Mouse (Mus musculus) liver, embryonic 11.5 days (tissue): Measurements from ENCODE around the gene Tbl2. TPM values are rescaled to one million over a fixed set of nuclear protein-coding genes. Genes with fewer than 3 reads are reported as not detected.

Source experiments
- ATAC-seq: fragments of 200-750 bp; cut with Nextera tagmentation; replicated peaks from 2 replicates; pipeline ENCODE4 v1.8.0; 2017; ENCODE audit warnings: moderate number of reproducible peaks, mild to moderate bottlenecking, moderate TSS enrichment, moderate library complexity; ENCODE audit not compliant: low FRiP score
- DNase-seq: peaks from one replicate; pipeline ENCODE4 v3.0.0-alpha.2; 2017; ENCODE audit warnings: low spot score
- H3K27ac ChIP-seq: fragments of 300-500 bp; sonication (generic); 2 replicates; pipeline ENCODE4 v1.5.1; 2014; ENCODE audit warnings: mild to moderate bottlenecking, low read depth, low read length, control low read depth
- H3K27me3 ChIP-seq: fragments of 300-500 bp; sonication (generic); replicated peaks from 2 replicates; pipeline ENCODE4 v1.6.1; 2014; ENCODE audit warnings: low read length, mixed read lengths; ENCODE audit not compliant: control insufficient read depth, insufficient read depth
- H3K36me3 ChIP-seq: fragments of 300-500 bp; sonication (generic); 2 replicates; pipeline ENCODE4 v1.6.1; 2014; ENCODE audit warnings: mild to moderate bottlenecking, low read length, moderate library complexity, mixed read lengths; ENCODE audit not compliant: control insufficient read depth, insufficient read depth
- H3K4me1 ChIP-seq: fragments of 300-500 bp; sonication (generic); replicated peaks from 2 replicates; pipeline ENCODE4 v1.6.1; 2014; ENCODE audit warnings: low read length, mixed read lengths; ENCODE audit not compliant: control insufficient read depth, insufficient read depth
- H3K4me2 ChIP-seq: fragments of 300-500 bp; sonication (generic); 2 replicates; pipeline ENCODE4 v1.6.1; 2014; ENCODE audit warnings: mild to moderate bottlenecking, control low read depth, moderate library complexity
- H3K4me3 ChIP-seq: fragments of 300-500 bp; sonication (generic); 2 replicates; pipeline ENCODE4 v1.5.1; 2014; ENCODE audit warnings: low read depth, low read length, control low read depth
- H3K9ac ChIP-seq: fragments of 300-500 bp; sonication (generic); 2 replicates; pipeline ENCODE4 v1.6.1; 2014; ENCODE audit warnings: low read depth, low read length, control low read depth
- H3K9me3 ChIP-seq: fragments of 300-500 bp; sonication (generic); 2 replicates; pipeline ENCODE4 v1.6.1; 2016; ENCODE audit warnings: low read length, inconsistent platforms, mixed read lengths; ENCODE audit not compliant: control insufficient read depth
- WGBS: fragments of 180-500 bp; shearing (Covaris S2); extraction: QIAGEN DNeasy Blood & Tissue Kit; methylation state at CpG from one replicate; pipeline ENCODE4 v1.1.7; 2014; 5-methylcytosine and 5-hydroxymethylcytosine counted together
- polyA plus RNA-seq: library from polyadenylated mRNA; unstranded; fragments of >200 nt; fragmentation: Nextera tagmentation; extraction: Ambion mirVana; gene quantifications from 2 replicates; pipeline ENCODE4 v1.2.1, GENCODE M21; 2014

The Tbl2 gene
- polyA plus RNA-seq, 1 experiment from 2014 or later: 24.6 TPM

DNA sequence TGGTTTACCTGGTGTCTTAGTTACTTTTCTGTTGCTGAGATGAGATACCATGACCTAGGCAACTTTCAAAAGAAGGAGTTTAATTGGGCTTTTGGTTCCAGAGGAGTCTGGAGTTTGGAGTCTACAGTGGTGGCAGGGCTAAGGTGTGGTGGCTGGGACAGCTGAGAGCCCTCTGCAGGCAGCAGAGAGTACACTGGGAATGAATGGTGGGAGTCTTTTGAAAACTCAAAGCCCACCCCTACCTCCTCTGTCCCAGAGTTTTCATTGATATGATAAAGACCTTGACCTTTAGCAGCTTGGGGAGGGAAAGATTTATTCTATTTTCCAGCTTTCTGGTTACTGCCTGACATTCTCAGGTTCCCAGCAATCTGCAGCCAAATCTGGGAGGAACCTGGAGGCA, 25.6 kb downstream of the Tbl2 start:
- H3K36me3 ChIP-seq: peaks cover 39% of the 10 kb centered on the region

DNA sequence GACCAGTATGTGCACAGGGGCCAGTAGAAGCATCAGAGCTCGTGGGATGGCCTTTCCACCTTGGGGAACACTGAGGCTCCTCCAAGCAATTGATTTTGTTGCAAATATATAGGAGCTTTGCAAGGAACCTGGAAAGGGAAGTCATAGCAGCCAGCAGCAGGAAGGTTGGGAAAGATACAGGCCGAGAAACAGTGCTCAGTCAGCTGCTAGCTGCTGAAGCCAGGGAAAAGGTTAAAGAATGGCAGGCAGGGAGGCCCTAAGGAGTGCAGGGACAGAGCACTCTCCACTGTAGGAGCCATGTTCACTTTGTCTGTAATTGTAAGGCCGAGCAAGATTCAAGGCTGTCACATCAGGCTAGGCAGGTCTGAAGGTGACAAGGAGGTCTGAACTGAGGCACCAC, 29.1 kb downstream of the Tbl2 start:
- ATAC-seq (no peak), DNase-seq (no peak)
- no peak overlapping the region for H3K4me3 ChIP-seq
- H3K27ac ChIP-seq: no peak overlapping the region
- H3K36me3 ChIP-seq: peaks cover 47% of the 10 kb centered on the region
- H3K4me2 ChIP-seq: no peak overlapping the region
- no peak overlapping the region for H3K9ac ChIP-seq
- WGBS: 77% methylated on average over 3 of the region's 3 CpGs
- H3K27me3 ChIP-seq: no peaks in the 10 kb centered on the region
- no peaks in the 10 kb centered on the region for H3K9me3 ChIP-seq
- H3K4me1 ChIP-seq: no peaks in the 10 kb centered on the region

More for the DNA sequence above, 25.6 kb downstream of the Tbl2 start:
- H3K4me3 ChIP-seq: no peak overlapping the region
- ATAC-seq: no peak
- H3K27ac ChIP-seq: no peak overlapping the region
- no peak overlapping the region for H3K9ac ChIP-seq
- H3K9me3 ChIP-seq: no peaks in the 10 kb centered on the region
- H3K4me2 ChIP-seq: no peak overlapping the region
- H3K4me1 ChIP-seq: peaks cover 5% of the 10 kb centered on the region
- no peaks in the 10 kb centered on the region for H3K27me3 ChIP-seq
- no peak for DNase-seq

DNA sequence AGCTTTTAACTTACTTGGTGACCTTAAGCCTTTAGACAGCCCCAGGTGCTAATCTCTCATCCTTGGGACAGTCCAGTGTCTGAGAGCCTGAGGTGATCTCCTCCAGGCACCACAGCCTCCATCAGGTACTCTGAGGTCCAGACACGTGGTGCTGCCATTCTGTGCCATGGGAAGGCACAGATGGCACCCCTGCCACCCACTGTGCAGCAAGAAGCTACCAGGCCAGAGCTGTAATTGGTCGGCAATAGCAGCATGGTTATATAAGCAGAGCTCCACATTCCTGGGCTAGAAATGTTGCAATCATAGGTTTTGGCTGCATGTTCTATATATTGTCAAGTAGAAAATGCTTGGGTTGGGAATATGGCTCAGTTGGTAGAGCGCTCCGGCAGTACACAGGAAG, 29.5 kb downstream of the Tbl2 start:
- 95% methylated on average over 4 of the region's 4 CpGs for WGBS
- no peaks in the 10 kb centered on the region for H3K4me1 ChIP-seq
- H3K27me3 ChIP-seq: no peaks in the 10 kb centered on the region
- H3K9me3 ChIP-seq: no peaks in the 10 kb centered on the region
- peaks cover 46% of the 10 kb centered on the region for H3K36me3 ChIP-seq
- DNase-seq (no peak), ATAC-seq (no peak)
- H3K9ac ChIP-seq: no peak overlapping the region
- H3K27ac ChIP-seq: no peak overlapping the region
- H3K4me3 ChIP-seq: no peak overlapping the region
- H3K4me2 ChIP-seq: no peak overlapping the region

DNA sequence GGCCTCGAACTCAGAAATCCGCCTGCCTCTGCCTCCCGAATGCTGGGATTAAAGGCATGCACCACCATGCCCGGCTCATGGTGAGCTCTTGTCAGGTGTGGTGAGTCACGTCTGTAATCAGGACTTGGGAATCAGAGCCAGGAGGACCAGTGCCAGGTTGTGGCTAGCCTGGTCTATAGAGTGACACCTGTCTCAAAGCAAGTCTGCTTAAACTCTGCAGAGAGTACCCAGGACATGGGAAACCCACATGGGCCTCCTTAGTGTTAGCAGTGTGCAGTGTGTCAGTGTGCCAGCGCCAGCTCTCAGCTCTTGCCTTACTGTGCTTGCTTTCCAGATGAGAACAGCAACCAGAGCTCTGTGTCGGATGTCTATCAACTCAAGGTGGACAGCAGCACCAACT, 30.2 kb downstream of the Tbl2 start:
- ATAC-seq (no peak), DNase-seq (no peak)
- peaks cover 44% of the 10 kb centered on the region for H3K36me3 ChIP-seq
- H3K9me3 ChIP-seq: no peaks in the 10 kb centered on the region
- 89% methylated on average over 6 of the region's 7 CpGs for WGBS
- no peak overlapping the region for H3K4me3 ChIP-seq
- H3K9ac ChIP-seq: no peak overlapping the region
- no peak overlapping the region for H3K4me2 ChIP-seq
- no peak overlapping the region for H3K27ac ChIP-seq
- no peaks in the 10 kb centered on the region for H3K4me1 ChIP-seq
- no peaks in the 10 kb centered on the region for H3K27me3 ChIP-seq

DNA sequence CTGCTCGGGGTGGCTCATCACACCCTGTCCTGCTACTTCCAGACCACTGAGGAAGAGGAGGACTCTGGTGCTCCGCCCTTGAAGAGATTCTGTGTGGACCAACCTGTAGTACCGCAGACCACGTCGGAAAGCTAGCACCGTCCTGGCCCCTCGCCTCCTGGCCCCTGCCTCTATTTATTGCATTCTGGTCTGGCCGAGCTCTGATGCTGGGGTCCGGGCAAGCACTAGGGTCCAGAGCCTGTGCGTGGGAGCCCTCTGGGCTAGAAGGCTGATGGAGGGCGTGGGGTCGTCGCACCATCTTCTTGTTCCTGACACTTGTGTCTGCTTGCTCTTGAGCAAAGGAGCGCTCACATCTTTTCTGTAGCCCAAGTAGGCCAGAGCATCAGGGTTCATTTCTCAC, 31.3 kb downstream of the Tbl2 start:
- Histone ChIP-seq H3K27me3 (no peaks in the 10 kb centered on the region), H3K4me1 (0 out of 2 replicates have a peak, but pooled peaks cover 3% of the 10 kb centered on the region), H3K9ac (no peak overlapping the region), H3K27ac (no peak overlapping the region; the same call in 1 of the 2 replicates), H3K4me2 (no peak overlapping the region), H3K9me3 (no peaks in the 10 kb centered on the region), H3K36me3 (peaks cover 41% of the 10 kb centered on the region), H3K4me3 (no peak overlapping the region)
- WGBS: 93% methylated on average over 14 of the region's 14 CpGs
- no peak for ATAC-seq
- no peak for DNase-seq

DNA sequence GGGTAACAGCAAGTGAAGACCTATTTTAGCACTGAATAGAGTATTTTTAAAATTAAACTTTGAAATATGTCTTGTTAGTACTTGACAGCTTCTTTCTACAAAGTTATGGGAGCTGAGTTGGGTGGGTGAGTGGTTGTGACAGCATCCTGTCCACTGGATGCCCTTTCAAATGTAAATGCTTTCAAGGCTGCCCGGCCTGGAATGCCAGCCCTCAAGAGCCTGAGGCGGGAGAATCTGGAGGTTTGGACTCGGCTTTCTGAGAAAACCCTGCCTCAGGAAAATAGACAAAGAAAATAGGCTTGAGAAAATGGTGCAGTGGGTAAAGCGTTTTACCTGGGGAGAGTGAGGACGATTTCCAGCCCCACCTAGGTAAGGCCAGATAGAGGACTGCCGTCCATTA, 32.3 kb downstream of the Tbl2 start:
- no peak for ATAC-seq
- peaks cover 38% of the 10 kb centered on the region for H3K36me3 ChIP-seq
- H3K27me3 ChIP-seq: no peaks in the 10 kb centered on the region
- H3K27ac ChIP-seq: no peak overlapping the region
- 85% methylated on average over 6 of the region's 6 CpGs for WGBS
- H3K9me3 ChIP-seq: no peaks in the 10 kb centered on the region
- DNase-seq: no peak
- 0 out of 2 replicates have a peak, but pooled peaks cover 8% of the 10 kb centered on the region for H3K4me1 ChIP-seq
- H3K4me2 ChIP-seq: no peak overlapping the region
- no peak overlapping the region for H3K4me3 ChIP-seq
- no peak overlapping the region; the same call in 1 of the 2 replicates for H3K9ac ChIP-seq

DNA sequence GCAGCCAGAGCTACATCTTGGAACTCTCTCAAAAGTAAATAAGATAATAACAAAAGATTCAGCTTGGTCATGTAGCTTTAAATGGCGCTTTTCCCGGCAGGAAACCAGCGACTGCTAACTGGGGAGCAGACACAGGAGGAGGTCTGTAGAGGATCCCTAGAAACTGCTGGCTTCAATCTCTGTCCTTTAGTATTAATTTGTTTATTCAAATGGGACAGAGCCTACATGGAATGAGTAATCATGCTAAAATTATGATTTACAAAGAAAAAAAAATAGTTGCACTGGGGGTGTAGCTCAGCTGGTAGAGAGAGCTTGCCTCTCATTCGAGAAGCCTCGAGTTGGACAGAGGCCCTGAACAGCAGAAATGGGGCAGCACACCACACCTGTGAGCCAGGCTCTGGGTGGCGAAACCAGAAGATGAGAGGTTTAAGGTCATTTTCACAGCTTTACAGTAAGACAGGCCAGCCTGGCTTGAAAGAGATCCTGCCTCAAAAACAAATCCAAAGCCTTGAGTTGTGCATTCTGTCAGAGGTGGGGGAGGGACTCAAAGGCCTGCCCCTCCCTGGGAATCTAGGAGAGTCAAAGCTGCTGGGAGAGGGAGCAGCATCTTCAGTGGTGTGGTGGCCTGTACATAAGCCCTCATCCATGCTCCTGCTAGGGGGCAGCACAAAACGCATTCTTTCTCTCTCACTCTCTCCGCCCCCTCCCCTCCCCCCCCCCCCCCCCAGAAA, 33.8 kb downstream of the Tbl2 start:
- Histone ChIP-seq H3K27me3 (no peaks in the 10 kb centered on the region), H3K4me2 (no peak overlapping the region), H3K9me3 (no peaks in the 10 kb centered on the region), H3K9ac (no peak overlapping the region), H3K36me3 (peaks cover 29% of the 10 kb centered on the region), H3K4me1 (0 out of 2 replicates have a peak, but pooled peaks cover 8% of the 10 kb centered on the region), H3K4me3 (no peak overlapping the region), H3K27ac (no peak overlapping the region; the same call in 1 of the 2 replicates)
- DNase-seq: no peak
- ATAC-seq: no peak
- WGBS: 63% methylated on average over 8 of the region's 8 CpGs

DNA sequence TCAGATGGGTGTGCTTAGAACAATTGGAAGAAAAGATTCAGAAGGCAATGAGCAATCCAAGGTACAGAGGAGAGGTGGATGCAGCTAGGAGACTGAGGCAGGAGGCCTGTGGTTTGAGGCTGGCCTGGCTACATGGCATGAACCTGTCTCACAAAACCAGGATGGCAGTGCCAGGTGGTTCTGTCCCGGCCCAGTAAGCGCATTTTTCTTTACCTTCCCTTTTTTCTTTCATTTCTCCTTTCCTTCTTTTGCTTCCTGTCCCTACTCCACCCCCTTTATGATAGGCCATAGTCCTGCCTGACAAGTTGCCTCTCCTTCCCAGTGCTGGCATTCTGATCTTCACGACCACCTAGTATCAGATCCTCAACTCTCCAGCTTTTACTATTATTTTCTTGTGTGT, 35.6 kb downstream of the Tbl2 start:
- ATAC-seq: no peak
- Histone ChIP-seq H3K36me3 (peaks cover 20% of the 10 kb centered on the region), H3K27ac (peak overlapping the region; percentile 45), H3K4me2 (no peak overlapping the region), H3K27me3 (no peaks in the 10 kb centered on the region), H3K4me3 (no peak overlapping the region), H3K9me3 (no peaks in the 10 kb centered on the region), H3K9ac (no peak overlapping the region), H3K4me1 (peaks cover 21% of the 10 kb centered on the region)
- WGBS: 91% methylated on average over 3 of the region's 3 CpGs
- no peak for DNase-seq

DNA sequence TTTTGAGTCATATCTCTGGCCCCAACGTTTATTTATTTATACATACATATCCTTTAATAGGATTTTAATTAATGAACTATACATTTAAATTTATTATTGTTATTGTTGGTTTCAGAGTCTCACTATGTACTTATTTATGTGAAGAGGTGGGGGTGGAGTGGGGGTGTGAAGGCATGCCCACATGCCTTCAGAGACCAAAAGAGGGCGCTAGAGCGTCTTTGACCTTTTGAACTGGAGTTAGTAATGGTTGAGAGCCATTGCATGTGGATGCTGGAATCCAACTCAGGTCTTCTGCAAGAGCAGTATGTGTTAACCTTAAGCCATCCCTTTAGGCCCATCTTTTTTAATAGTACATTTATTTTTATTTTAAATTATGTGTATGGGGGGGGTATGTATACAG, 36.1 kb downstream of the Tbl2 start:
- no peaks in the 10 kb centered on the region for H3K9me3 ChIP-seq
- H3K4me1 ChIP-seq: peaks cover 21% of the 10 kb centered on the region
- no peak for ATAC-seq
- H3K27ac ChIP-seq: peak overlapping the region; percentile 45
- WGBS: 36% methylated on average over 3 of the region's 3 CpGs
- no peaks in the 10 kb centered on the region for H3K27me3 ChIP-seq
- DNase-seq: no peak
- H3K4me3 ChIP-seq: no peak overlapping the region
- peaks cover 16% of the 10 kb centered on the region for H3K36me3 ChIP-seq
- peak overlapping the region; percentile 82 for H3K4me2 ChIP-seq
- no peak overlapping the region for H3K9ac ChIP-seq
